Mouse (Mus musculus): ENCODE measurements around the gene Iqcf1.
A peak's percentile ranks its signal among the peaks of the same experiment; 100 is the strongest.

Gene Iqcf1

DNA sequence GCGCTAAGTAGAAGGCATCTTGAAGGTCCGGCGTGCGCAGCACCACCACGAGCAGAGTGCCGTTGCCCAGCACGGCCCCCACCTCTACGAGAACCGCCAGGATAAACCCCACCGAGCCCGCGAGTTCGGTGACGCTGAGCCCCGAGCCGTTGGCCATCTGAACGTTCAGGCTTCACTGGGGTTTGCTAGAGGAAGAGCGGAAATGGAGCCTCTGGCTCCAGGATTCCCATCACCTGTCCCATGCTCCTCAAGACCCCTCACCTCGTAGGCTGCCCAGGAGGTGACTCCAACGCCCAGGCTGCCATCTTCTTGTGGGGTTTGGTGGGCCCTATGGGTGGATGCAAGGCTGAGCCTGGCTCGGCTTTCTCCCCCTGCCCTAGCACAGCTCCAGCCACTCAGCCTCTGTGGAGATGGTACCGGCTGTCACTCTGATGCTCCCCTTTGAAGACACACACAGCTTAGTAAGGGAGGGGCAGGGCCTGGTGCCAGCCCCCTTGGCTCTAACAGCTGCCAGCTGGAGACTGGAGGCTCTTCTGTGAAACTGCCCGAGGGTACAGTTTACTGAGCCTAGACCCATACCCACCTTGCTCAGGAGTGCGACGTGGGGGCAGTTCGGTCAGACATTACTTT, 34.1 kb upstream of the Iqcf1 start, which contains the start of gene Gpr62:
Gene Gpr62 (minus strand): TSS at position 368 of the 630 bp plus-strand sequence.
- peak; percentile 92 for DNase-seq

DNA sequence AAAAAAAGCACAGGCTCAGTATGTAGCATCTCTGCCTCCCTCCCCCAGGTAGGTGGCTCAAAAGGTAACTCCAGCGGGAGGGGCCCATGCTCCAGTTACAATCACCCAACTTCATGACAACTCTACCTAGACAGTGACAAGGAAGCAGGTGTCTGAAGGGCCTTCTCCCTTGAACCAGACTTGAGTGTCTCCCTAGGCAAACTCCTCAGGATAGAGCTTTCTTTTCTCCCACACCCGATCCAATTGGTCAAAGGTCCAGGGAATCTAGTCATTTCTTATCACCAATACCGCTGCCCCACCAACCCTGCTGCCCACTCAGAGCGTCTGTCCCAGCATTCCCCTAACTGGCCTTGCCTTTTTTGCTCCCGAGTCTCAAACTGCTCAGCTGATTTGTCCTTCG, 33.0 kb upstream of the Iqcf1 start:
- DNase-seq = peak; percentile 54

DNA sequence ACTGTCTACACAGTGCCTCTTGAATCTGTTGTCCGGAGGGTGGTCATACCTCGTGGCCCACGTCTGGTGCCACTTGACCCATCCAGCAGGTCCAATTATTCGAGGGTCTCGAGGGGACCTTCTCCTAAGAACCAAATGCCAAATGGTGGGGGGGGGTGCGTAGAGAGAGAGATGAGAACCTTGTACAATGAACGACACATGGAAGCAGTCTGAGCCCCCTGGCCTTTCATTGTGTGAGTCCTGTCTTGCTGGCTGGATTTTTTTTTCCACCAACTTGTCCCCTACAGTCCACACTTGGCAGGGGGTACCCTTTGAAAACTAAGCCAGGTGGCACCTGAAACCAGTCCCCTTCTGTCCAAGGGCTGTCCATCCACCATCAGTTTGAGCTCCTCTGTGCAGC, 32.0 kb upstream of the Iqcf1 start:
- DNase-seq = peak; percentile 53

DNA sequence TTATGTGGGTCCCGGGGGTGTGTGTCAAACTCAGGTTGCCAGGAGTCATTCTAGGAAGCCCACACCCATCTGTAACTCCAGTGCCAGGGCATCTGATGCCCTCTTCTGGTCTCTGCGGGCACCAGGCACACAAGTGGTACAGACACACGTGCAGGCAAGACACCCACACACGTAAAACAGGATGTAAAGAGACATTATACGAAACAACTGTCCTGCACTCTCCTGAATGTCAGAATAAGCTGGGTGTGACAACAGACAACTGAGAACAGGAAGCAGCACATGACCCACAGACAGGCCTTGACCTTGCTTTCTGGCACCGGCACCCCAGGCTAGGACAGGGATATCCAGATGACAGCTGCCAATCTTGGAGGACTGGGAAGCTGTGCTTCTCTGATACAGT, 30.4 kb upstream of the Iqcf1 start:
- DNase-seq = no peak

DNA sequence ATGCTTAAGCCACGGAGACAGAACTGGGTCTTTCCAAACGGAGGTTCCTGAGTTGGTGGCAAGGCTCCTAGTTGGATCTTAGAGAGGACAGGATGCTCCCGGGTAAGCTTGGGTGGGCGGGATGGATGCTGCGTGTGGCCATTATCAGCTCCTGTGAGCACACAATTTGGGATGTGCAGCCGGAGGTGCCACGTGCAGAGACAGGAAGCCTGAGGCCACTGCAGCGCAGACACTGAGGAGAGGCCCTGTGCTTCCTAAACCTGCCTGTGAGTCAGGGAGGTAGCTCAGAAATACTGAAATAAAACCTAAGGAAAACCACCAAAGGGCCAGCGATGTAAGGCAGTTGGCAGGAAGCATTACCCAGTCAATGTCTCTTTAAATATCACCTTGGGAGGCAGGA, 30.0 kb upstream of the Iqcf1 start:
- DNase-seq = no peak

DNA sequence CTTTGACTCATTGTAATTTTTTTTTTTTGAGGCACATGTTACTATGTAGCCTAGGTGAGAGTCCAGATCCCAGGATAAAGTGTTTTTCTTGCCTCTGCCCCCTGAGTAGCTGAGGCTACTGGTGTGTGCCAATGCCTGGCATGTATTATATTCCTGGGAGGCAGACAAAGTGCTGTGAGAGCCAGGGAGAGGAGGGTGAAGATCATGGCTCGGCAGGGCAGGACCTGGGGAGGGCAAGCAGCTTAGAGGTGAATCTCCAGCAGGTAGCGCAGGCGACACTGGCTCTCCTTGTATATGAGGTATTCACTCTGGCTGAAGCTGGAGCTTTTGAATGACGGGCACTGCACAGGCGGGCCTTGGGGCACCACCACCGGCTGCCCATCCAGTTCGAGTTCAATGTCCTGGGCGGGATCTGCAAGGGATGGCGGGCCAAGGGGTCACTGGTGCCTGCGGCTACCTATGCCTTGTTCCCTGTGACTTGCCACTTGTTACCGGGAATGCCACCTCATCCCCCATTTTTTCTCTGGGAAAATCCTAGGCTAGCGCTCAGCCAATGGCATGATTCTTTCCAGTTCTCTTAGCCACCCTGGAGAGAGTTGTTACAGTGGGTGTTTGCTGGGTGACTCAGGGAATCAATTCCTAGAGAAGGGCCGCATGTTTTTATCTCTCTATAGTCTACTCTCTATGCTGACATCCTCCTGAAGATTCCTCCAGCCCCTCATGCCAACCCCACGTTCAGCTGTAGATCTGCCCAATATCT, 28.6 kb upstream of the Iqcf1 start:
- peak; percentile 52 for DNase-seq

DNA sequence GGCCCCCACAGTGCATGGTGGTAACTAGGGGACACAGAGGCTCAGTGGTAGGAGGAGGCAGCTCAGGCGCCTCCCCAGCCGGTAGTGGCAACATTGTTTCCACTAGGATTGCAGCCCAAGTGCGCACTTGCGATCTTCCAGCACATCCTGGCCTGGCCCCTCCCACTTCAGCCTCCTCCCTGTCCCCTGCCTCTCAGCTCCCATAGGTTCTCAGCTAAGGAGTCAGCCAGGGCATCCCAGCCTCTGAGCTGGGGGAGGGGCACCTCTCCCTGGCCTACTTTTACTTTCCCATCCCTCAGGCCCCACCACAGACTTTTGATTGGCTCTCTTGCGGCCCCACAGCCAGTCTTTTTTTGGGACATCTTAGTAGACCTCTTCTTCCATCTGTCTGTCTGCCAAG, 27.9 kb upstream of the Iqcf1 start:
- DNase-seq = peak; percentile 73

DNA sequence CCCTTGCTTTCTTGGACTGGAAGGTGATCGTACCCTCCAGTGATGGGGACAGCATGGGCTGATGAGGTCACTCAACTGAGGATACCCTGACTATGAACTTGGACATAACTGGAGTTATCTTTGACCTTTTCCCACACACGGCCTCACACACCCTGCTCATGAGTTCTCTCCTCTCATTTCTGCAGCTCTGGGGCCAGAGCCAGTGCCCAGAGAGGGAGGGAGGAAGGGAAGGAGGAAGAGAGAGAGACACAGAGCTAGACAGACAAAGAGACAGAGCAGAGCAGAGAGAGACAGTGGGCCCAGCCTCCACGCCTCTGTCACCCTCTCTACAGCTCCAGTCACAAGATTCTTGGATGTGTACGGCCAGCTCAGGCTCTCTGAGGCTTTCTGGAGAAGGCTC, 27.4 kb upstream of the Iqcf1 start:
- peak; percentile 41 for DNase-seq

DNA sequence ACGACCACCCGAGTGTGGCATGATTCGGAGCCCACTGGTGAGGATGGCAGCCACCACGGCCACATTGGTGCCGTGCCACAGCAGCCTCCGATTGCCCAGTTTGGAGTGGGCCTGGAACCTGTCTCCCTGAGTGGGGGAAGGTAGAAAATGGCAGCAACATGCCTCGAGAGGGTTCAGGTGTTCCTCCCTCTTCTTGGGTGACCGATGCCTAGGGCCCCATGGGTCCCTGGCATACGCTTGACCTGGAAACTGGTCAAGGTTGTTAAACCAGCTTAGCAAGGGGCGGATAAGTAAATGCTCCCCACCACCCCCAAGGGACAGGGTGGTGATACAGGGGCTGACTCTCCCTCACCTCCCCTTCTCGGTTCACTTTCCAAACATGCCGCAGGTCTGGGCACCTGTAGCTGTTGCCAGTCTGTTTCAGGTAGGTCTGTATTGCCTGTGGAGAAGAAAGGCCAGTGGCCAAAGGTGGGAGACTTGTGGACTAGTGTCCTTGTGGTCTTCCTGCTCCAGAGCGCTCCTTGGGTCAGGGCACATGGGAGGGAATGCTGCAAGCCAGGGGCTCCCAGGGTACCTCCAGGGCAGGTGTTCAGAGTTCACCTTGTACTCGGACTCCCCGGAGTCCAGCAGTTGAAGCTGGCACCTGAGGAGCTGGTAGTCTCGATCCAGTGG, 26.6 kb upstream of the Iqcf1 start:
- peak; percentile 75 for DNase-seq

DNA sequence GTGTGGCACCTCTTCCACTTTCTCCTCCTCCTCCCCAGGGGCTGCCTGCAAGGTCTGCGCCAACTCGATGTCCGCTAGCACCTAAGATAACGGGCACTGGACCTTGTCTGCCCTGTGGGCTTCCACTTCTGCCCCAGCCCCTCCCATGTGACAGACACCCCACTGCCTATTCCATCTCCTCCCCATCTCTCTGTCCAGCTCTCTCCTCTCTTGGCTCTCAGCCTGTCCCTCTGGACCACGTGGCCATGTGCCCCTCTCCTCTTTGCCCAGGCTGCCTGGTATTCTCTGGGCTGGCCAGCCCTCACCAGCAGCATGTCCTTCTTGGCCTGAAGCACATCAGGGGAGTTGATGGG, 26.0 kb upstream of the Iqcf1 start:
- DNase-seq = no peak

DNA sequence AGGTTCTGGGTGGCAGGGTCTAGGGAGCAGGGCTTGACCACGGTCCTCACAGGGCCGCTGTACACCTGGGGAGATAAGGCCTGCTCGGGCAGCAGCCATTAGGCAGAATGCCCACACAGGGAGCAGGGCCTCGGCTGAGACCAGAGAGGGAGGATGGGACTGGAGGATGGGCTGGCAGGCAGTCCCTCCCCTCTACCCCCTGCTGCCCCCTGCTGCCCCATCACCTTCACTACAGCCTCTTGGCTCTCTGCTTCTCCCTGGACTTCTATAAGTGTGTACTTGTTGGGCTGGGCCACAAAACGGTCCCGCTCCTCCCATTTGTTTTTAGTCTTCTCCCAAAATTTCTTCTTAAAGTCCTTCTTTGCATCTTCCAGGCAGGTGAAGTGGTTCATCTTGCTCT, 25.3 kb upstream of the Iqcf1 start:
- DNase-seq = peak; percentile 85

DNA sequence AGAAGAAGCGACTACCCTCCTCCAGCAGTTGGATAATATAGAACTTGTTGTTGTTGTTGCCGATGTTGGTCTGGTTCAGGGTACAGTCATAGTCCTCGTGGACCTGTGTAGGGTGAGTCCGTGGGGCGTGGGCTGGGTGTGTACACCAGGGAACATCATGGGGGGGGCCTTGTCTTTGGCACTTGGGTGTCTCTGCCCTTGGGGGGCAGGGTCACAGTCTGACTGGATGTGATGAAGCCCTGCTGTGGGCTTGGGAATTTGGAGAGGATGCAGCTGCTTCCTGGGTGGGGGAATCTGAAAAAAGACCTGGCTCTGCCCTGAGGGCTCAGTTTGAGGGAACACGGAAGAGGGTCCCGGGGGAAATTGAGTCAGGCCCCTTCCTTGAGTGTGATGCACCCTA, 24.7 kb upstream of the Iqcf1 start:
- peak; percentile 76 for DNase-seq

DNA sequence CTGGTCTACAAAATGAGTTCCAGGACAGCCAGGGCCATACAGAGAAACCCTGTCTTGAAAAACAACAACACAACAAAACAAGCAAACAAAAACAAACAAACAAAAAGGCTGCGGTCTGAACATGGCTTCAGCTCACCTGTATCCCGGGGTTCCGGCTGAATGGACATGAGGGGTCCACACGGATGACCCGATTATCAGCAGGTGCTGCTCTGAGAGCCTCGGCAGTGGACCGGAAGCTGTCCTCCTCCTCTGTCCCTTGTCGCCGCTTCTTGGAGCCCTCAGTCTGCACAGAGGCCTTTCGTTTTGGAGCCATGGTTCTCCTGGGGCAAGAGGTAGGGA, 24.1 kb upstream of the Iqcf1 start, which contains the start of gene Rrp9:
Gene Rrp9 (plus strand): TSS at position 301 of the 339 bp plus-strand sequence.
- DNase-seq = peak; percentile 46

DNA sequence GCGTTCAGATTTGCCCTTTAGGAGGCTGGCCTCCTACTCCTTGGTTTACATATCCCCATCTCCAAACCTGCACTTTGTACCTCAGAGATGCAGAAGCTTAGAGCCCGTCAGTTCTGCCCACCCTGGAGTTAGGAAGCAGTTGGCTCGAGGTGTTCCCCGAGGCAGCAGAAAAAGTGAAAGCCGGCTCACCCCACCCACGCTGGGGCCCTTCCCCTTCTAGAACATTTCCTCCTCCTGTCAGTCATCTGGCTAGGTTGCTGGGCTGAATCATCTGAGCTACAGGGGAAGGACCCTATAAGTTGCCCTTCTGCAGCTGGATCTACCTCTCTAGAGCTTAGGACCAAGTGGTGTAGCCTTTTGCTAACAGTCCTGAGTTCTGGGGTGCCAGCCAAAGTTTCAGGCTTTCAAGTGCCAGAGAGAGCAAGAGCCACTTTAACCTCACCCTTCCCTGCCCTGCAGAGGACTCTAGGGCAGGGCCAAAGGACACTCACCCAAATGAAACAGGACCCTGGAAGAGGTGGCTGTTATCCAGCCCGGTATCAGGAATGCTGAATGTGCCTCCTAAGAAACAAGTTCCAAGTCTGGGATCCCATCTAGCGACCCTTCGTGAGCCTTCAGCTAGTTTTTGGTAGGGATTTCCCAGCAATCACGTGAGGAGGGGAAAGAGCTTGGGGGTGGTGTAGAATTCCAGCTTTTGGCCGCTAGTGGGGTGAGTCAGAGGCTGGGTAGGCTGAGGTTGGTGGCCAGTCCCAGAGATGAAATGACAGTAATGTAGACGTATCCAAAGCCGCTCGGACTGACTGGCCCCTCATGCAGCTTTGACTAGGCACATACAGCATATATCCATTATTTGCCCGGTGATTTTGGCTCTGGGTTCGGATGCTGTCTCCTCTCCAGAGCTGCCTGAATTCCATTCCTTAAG, 23.5 kb upstream of the Iqcf1 start:
- peak; percentile 73 for DNase-seq

DNA sequence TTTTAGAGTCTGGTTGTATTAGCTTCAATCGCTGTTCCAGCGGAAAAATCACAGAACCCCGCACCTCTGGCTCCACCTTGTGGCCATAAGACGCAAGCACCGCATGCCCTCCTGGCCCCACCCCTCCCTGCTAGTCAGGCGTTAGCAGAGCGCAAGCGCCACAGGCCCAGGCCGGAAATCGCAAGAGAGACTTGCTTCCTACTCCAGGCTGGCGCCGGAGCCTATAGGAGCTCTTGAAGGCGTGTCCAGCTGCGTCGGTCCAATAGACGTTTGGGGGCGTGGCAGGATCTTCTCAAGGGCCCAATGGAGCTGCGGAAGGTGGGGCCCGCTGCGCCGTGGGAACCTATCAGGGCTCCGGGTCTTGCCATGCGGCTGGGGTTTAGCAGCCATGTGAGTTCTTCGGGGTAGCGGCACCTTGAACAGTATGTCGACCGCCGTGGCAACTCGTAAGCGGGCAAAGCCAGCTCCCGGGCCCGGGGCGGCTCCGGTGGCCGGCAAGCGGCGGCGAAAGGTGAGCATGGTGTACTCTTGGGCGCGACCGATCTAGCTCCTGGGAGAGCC, 22.8 kb upstream of the Iqcf1 start, which contains the start of gene Parp3:
Gene Parp3 (minus strand): TSS at position 26 of the 561 bp plus-strand sequence.
- peak; percentile 100 for DNase-seq

DNA sequence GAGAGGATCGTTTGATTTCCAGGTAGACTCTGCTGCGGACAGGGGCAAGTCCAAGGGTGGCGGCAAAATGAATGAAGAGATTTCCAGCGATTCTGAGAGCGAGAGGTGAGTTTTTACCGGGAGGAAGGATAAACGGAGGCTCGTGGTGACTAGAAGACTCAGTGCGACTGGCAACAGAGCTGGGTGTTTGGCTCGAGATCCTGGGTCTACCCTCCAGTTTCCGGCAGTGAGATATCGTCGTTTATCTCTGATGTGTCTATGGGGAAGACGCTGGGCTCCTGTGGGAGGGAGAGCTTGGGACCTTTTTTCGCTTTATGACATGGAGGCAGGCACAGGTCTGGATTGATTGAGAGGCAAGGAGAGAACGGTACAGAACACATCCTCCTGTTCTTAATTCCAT, 22.1 kb upstream of the Iqcf1 start:
- DNase-seq = no peak

DNA sequence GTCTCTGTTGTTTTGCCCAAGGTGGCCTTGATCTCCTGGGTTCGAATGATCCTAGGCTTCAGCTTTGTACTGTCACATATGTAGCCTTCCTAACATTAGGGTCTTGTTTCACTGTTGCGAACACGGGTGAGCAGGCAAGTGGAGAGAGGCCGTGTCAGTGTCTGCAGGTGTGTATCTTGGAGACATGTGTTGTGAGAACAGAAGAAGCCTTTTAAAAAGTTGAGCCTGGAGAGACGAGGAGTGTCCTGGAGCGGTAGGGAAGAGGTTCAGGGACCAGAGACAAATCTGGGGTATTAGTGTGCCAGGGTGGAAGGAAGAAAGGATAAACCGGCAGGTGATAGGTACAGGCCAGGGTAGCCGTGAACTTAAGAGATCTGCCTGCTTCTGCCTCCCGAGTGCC, 21.7 kb upstream of the Iqcf1 start:
- no peak for DNase-seq

DNA sequence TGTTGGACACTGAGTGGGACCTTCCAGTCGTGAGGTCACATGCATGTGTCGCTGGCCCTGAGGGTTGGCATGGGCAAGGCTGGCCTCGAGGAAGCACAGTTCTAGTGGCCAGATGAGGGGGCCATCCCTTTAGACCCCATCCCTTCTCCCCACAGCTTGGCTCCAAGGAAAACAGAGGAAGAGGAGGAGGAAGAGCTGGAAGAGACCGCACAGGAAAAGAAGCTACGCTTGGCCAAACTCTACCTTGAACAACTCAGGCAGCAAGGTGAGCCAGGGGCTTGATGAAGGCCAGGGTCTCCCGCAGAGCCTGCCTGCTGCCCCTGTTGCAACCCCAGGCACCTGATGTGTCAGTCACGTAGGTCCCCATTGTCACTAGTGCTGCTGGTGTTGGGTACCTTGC, 19.2 kb upstream of the Iqcf1 start:
- DNase-seq = peak; percentile 24

DNA sequence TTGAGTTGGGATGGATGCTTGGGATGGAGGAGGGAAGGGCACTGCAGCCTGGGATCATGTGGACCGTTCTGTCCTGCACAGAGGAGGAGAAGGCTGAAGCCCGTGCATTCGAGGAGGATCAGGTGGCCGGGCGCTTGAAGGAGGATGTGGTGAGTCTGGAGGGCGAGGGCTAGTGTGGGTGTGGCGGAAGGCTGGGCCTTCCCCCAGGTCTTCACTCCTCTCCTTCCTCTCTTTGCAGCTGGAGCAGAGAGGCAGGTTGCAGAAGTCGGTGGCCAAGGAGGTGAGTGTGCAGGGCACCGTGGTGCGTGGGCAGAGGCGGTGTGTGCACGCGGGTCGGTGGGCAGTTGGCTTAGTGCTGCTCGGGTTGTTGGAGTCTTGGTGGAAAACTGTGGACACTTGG, 18.7 kb upstream of the Iqcf1 start:
- DNase-seq = no peak

DNA sequence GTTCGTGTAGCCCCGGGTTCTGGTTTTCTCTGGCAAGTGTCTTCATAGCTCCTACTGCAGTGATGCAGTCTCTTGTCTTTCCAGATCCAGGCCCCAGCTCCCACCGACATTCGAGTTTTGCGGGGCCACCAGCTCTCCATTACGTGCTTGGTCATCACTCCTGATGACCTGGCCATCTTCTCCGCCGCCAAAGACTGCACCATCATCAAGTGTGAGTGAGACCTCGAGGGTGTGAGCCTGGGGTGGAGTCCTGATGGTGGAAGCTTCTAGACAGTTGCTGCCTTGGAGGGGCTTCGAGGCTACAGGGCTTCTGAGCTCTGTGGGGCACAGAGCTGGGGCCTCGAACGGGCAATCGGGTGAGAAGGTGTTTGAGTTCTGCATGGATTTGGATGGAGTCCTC, 18.1 kb upstream of the Iqcf1 start:
- no peak for DNase-seq

DNA sequence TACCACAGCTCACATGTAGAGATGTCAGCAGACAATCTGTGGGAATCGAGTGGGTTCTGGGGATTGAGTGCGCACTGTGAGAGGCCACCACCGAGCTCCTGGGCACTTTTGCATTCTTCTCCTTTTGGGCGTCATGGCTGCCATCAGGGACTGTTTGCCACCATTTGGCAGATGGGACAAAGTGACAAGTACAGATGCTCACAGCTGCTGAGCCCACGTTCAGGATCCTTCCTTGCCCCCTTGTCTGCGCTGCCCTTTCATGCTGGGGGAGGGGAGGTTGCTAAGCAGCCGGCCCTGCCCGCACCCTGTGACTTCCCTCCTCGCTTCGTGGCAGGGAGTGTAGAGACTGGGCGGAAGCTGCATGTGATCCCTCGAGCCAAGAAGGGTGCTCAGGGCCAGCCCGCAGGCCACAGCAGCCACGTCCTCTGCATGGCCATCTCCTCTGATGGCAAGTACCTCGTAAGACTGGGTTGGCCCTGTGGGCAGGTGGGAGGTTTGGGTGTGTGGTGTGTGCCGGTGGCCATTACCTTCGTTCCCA, 17.1 kb upstream of the Iqcf1 start:
- no peak for DNase-seq

DNA sequence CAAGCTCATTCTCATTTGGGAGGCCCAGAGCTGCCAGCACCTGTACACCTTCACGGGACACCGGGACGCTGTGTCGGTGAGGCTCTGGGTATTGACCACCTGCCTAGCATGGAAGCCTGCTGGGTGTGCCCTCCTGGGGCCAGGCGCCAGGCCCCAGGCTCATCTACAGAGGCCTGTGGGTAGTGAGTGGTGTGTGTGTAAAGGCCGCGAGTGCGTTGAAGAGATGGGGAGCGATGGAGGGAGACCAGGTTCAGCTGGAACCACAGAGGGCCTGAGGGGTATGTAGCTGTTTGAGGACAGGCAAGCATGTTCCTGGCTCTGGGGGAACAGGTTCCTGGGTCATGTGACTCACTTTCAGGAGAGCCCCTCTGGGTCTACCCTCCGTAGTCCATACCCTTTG, 16.6 kb upstream of the Iqcf1 start:
- DNase-seq = no peak
